Mouse (Mus musculus) WW6 (cell line): ENCODE data around the gene Pld2.
"Not testable (repeated sequence)": the region's sequence is repeated elsewhere in the genome, so short reads cannot be mapped to it uniquely, and the experiment has no call there.

Experiments
- DNase-seq: peaks from one replicate; pipeline ENCODE4 v3.0.0-alpha.2; 2013; ENCODE audit warnings: low read depth, low spot score

Gene Pld2

DNA sequence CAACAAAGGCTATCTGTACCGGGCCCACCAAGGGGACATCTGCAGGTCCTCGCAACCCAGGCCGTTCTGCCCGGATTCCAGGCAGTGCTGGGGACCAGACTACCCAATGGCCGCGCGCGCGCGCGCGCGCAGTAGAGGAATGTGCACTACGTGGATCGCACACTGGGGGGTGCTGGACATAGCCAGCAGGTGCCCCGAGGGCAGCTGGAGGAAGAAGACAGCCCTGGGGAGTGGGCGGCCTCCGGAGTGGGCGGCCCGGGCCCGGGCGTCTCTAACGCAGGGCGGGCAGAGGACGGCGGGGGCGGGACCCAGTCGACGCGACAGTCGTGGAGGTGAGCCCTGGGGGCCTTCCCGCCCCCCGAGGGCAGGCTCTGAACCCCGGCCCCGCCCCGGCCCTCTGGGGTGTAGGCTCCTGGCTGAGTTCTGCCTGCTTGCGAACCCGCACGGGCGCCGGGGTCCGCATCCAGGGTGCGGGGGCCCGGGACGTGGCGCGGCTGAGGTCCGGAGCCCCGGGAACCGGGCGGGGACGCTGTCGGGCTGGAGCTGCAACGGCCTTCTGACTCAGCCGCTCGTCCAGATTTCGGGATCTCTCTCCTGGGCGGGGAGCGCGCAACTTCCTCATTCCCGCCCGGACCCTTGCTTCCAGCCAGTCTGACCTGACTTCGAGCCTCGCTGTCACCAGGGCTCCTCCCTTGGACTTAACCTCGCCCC lies at the start of gene Pld2:
Gene Pld2 (plus strand): TSS at position 188 of the 711 bp plus-strand sequence.
- peak; percentile 82 for DNase-seq

GRCm38 (mm10) chr11:70499566-70500475 lies 40.0 kb upstream of the Pld2 start:
- DNase-seq = no peak

- DNase-seq = no peak
Measured at GRCm38 (mm10) chr11:70500476-70500812, 39.4 kb upstream of the Pld2 start.

GRCm38 (mm10) chr11:70502018-70502417 lies 37.8 kb upstream of the Pld2 start:
- no peak for DNase-seq

DNA sequence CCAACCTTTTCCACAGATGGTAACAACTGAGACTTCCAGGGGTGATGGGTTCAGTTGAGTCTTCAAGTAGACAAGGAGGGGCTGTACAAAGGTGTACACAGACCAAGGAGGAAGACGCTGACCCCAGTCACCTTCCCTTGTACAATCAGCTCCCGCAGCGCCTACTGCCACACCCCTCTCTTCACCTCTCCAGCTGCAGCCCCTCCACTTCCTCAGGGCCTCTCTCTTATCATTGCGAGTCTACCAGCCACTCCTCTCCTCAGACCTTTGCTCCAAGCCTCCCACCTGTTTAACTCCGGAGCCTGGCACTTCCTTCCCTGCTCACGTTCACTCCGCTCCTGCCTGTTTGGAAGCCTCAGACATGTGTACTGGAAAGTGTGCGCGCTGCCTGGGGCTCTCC lies 34.9 kb upstream of the Pld2 start, which contains the start of gene Tm4sf5:
Gene Tm4sf5 (plus strand): TSS at position 275 of the 400 bp plus-strand sequence.
- DNase-seq = no peak

DNA sequence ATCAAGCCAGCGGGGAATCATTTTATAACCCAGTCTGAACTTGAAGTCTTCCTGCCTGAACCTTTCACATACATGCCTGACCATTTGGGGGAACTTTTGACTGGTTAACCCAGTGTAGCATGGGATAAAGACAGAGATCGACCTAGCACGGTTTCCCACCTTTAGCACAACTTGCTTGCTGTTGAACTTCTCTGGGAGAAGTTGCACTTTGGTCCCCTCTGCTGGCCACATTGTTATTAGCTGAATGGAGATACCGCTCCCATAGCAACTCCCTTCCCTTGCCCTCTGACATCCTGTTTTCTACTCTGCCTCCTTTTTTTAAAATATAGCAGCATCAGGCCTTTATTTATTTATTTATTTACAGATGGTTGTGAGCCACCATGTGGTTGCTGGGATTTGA lies 33.5 kb upstream of the Pld2 start:
- no peak for DNase-seq

DNA sequence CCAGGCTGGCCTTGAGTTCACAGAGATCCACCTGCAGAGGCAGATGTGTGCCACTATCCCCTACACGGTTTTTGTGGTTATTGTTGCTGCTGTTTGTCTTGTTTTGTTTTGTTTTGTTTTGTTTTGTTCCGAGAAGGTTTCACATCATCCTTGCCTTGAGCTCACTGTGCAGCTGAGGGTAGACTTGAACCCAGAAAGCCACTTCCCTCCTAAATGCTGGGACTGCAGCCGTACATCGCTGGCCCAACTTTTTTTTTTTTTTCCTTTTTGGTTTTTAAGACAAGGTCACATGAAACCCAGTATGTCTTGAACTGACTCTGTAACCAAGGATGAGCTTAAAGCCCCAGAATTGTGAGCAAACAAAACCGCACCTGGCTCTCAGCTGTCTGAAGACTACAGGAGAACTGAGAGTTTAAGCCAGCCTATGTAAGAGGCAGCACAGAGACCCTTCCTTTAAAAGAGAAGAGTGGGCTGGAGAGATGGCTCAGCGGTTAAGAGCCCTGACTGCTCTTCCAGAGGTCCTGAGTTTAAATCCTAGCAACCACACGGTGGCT lies 32.8 kb upstream of the Pld2 start:
- DNase-seq = no peak

DNA sequence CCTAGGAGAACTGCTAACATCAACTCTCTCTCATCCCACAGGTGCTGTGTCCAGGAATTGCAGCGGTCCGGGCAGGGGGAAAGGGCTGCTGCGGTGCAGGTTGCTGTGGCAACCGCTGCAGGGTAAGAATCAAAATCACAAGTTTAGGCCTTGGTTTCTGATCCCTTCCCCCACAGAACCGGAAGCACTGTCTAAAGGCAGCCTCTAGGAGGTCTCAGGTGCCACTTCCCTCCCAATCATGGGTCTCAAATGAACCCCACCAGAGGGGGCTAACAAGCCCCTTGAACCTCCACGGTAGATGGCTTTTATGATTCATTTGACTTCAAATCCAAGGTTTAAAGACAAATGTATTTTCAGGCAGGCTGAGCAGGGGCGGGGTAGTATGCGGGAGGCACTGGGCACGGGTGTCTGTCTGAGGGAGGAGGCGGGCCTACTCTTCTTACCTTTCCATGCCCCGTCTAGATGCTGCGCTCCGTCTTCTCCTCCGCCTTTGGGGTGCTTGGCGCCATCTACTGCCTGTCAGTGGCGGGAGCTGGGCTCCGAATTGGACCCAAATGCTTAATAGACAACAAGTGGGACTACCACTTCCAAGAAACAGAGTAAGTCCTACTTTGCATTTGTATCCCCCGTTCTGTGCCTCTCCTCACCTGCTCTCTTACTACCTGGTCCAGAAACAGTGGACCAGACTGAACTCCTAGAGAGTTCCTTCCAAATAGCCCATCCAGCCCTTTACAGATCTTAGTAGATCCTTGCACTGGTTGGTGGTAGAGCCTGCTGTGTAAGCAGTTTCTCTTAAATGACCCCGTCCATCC lies 29.9 kb upstream of the Pld2 start:
- peak; percentile 78 for DNase-seq

DNA sequence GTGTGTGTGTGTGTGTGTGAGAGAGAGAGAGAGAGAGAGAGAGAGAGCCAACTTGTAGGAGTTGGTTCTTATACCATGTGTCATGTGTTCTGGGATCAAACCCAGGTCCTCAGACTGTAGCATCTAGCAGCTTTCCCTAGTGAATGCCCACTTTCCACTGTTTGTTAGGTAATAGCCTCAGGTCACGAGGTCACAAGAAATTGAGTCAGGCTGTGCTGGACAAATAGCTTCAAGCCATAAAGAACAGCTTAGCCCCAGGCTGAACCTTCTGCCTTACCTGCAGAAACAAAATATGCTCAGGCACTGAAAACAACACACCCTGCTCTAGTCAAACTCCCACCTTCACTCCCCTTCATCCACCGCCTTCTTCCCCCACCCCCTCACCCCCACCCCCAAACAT lies 28.6 kb upstream of the Pld2 start:
- DNase-seq = no peak

DNA sequence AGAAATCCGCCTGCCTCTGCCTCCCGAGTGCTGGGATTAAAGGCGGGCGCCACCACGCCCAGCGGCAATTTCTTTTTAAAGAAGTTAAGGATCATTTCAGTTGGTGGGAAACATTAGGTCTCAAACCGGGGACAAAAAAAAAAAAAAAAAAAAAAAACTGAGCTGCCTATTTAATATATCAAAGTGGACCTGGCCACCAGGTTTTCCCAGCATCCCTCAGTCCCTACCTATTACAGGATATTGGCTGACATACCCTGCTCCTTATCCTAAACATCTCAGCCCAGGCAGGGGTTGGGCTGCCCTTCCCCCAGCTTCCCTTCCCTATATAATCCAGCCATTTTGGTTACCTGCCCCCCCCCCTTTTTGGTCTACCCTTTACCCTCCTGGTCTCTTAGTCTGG lies 28.0 kb upstream of the Pld2 start:
- DNase-seq = no peak

GRCm38 (mm10) chr11:70512709-70513342 lies 27.0 kb upstream of the Pld2 start:
- no peak for DNase-seq

GRCm38 (mm10) chr11:70513520-70513919 lies 26.3 kb upstream of the Pld2 start:
- DNase-seq = no peak

GRCm38 (mm10) chr11:70514288-70514687 lies 25.6 kb upstream of the Pld2 start, which contains the start of gene Vmo1:
Gene Vmo1, minus strand, starts transcription at chr11:70514616.
- DNase-seq = no peak

DNA sequence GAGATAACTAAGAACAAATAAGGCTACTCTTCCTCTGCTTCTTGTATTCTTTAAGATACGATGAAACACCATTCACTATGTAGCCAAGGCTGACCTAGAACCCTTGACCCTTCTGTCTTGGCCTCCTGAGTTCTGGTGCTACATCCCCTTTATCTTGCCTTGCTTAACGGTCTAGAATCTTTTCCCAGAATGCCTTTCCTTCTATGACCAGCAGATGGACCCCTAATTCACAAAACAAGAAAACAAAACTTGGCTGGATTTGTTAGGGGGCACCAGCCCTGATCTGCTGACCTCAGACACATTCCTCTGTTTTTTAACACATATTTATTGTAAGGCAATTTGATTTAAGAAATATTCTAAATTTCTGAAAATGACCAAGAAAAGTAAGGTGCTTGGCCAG lies 23.5 kb upstream of the Pld2 start:
- DNase-seq = no peak

GRCm38 (mm10) chr11:70518436-70518835 lies 21.4 kb upstream of the Pld2 start:
- no peak for DNase-seq

DNA sequence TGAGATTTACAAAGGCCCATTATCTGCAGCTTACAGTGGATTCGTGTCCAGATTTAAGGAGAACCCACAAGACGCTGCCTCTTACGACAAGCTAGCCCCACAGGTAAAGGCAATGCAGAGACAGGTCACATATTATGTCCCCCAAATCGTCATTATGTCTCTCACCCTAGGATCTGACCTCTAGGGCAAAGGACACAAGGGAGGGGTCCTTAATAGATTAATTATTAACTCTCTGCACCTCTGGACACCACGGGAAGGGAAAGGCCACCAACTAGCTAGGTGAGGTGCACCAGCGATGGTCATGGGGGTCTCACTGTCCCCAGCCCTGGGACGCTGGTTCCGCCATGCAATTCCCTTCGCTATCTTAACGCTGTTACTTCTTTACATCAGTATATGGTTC lies 20.9 kb upstream of the Pld2 start, which contains the start of gene Gltpd2:
Gene Gltpd2 (plus strand): TSS at position 274 of the 400 bp plus-strand sequence.
- no peak for DNase-seq

DNA sequence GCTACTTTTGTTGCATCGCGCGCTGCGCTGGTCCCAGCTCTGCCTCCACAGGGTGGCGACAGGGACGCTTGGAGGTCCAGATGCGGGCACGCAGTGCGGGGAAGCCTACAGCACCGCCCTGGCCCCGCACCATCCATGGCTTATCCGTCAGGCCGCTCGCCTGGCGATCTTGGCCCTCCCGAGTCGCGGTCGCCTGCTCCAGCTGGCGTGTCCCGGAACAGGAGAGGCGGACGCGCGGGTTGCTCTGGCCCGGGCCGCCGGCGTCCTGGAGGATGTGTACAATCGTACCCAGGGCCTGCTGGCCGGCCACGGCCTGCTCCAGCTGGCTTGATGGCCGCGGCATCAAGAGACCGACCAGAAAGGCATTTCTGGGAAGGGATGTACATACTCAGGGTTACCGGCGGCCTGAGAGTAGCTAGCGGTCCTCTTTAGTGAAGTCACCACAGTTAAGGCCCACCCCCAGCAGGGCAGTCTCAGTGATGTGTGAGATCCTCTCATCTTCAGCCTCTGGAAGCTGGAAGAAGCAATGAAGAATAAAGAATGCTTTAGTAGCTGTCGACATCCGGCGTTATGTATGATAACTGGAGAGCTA lies 19.6 kb upstream of the Pld2 start:
- DNase-seq = no peak

- not testable (repeated sequence) for DNase-seq
Measured at GRCm38 (mm10) chr11:70523306-70523989, 16.4 kb upstream of the Pld2 start.

GRCm38 (mm10) chr11:70524782-70525181 lies 15.1 kb upstream of the Pld2 start:
- no peak for DNase-seq

DNA sequence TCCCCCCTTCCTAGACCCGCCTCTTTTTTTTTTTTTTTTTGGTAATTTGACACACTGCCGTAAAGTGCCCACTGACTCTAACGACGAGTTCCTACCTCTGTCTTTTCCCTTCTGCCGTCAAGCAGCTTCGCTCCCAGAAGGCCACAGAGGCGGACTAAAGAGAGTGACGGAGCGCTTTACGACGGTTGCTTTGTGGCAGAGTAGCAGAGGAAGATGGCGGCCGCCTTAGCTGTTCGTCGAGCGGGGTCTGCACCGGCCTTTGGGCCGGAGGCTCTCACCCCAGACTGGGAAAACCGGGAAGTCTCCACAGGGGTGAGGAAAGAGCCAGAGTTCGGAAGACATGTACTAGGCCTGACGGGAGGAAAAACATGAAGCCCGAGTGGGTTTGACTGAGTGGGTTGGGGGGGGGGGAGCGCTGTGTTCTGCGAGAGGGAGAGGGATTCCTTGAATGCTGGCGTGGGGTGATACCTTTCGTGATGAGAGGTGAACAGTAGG lies 14.6 kb upstream of the Pld2 start, which contains the start of gene Psmb6:
Gene Psmb6 (plus strand): TSS at position 184 of the 495 bp plus-strand sequence.
- DNase-seq = peak; percentile 96
